Mouse (Mus musculus) midbrain, embryonic 16.5 days (tissue): ENCODE data around the gene Pfn3. TPM values are rescaled to one million over a fixed set of nuclear protein-coding genes. Genes with fewer than 3 reads are reported as not detected.

Source experiments
- ATAC-seq: fragments of 200-750 bp; cut with Nextera tagmentation; 2 replicates; pipeline ENCODE4 v1.8.0; 2017; ENCODE audit warnings: moderate TSS enrichment
- H3K27ac ChIP-seq: fragments of 300-500 bp; sonication (generic); 2 replicates; pipeline ENCODE4 v1.5.1; 2014; ENCODE audit warnings: mild to moderate bottlenecking, low read length, mixed read lengths
- H3K27me3 ChIP-seq: fragments of 300-500 bp; sonication (generic); 2 replicates; pipeline ENCODE4 v1.6.1; 2014; ENCODE audit warnings: low read depth, low read length, mixed read lengths; ENCODE audit not compliant: control insufficient read depth, insufficient read depth
- H3K36me3 ChIP-seq: fragments of 300-500 bp; sonication (generic); 2 replicates; pipeline ENCODE4 v1.6.1; 2014; ENCODE audit warnings: mild to moderate bottlenecking, low read length, moderate library complexity, mixed read lengths; ENCODE audit not compliant: control insufficient read depth, insufficient read depth
- H3K4me1 ChIP-seq: fragments of 300-500 bp; sonication (generic); 2 replicates; pipeline ENCODE4 v1.6.1; 2014; ENCODE audit warnings: mild to moderate bottlenecking, low read length, mixed read lengths; ENCODE audit not compliant: control insufficient read depth, insufficient read depth
- H3K4me2 ChIP-seq: fragments of 300-500 bp; sonication (generic); 2 replicates; pipeline ENCODE4 v1.6.1; 2014; ENCODE audit warnings: mild to moderate bottlenecking, low read length, mixed read lengths
- H3K4me3 ChIP-seq: fragments of 300-500 bp; sonication (generic); 2 replicates; pipeline ENCODE4 v1.5.1; 2014; ENCODE audit warnings: low read depth, mild to moderate bottlenecking, low read length, moderate library complexity, mixed read lengths
- H3K9ac ChIP-seq: fragments of 300-500 bp; sonication (generic); 2 replicates; pipeline ENCODE4 v1.6.1; 2014; ENCODE audit warnings: low read depth, low read length, mixed read lengths
- H3K9me3 ChIP-seq: fragments of 300-500 bp; sonication (generic); replicated peaks from 2 replicates; pipeline ENCODE4 v1.6.1; 2014; ENCODE audit warnings: mild to moderate bottlenecking, low read length, mixed read lengths; ENCODE audit not compliant: control insufficient read depth, poor library complexity, severe bottlenecking
- WGBS: fragments of 180-500 bp; shearing (Covaris S2); extraction: QIAGEN DNeasy Blood & Tissue Kit; methylation state at CpG from one replicate; pipeline ENCODE4 v1.1.7; 2014; 5-methylcytosine and 5-hydroxymethylcytosine counted together
- polyA plus RNA-seq: library from polyadenylated mRNA; unstranded; fragments of >200 nt; fragmentation: Nextera tagmentation; extraction: Ambion mirVana; gene quantifications from 2 replicates; pipeline ENCODE4 v1.2.1, GENCODE M21; 2015

Pfn3 gene
- 0.57 and 0.98 TPM in 2 replicates for polyA plus RNA-seq

GRCm38 (mm10) chr13:55414743-55415380 lies at the start of gene Pfn3:
Pfn3 (minus strand) TSS chr13:55415232.
- no peaks in the 10 kb centered on the region for H3K36me3 ChIP-seq
- H3K4me1 ChIP-seq = peaks cover 4% of the 10 kb centered on the region; the same call in 1 of the 2 replicates
- peak within 1 kb of the TSS; percentile 64 for H3K4me2 ChIP-seq
- H3K4me3 ChIP-seq = peak within 1 kb of the TSS; percentile 40
- H3K9ac ChIP-seq = peak within 1 kb of the TSS; percentile 66
- peaks cover 9% of the 10 kb centered on the region for H3K27me3 ChIP-seq
- 8% methylated on average over 41 of the region's 41 CpGs for WGBS
- no peaks in the 10 kb centered on the region for H3K9me3 ChIP-seq
- no peak within 1 kb of the TSS for H3K27ac ChIP-seq
- peak; percentile 68 for ATAC-seq

DNA sequence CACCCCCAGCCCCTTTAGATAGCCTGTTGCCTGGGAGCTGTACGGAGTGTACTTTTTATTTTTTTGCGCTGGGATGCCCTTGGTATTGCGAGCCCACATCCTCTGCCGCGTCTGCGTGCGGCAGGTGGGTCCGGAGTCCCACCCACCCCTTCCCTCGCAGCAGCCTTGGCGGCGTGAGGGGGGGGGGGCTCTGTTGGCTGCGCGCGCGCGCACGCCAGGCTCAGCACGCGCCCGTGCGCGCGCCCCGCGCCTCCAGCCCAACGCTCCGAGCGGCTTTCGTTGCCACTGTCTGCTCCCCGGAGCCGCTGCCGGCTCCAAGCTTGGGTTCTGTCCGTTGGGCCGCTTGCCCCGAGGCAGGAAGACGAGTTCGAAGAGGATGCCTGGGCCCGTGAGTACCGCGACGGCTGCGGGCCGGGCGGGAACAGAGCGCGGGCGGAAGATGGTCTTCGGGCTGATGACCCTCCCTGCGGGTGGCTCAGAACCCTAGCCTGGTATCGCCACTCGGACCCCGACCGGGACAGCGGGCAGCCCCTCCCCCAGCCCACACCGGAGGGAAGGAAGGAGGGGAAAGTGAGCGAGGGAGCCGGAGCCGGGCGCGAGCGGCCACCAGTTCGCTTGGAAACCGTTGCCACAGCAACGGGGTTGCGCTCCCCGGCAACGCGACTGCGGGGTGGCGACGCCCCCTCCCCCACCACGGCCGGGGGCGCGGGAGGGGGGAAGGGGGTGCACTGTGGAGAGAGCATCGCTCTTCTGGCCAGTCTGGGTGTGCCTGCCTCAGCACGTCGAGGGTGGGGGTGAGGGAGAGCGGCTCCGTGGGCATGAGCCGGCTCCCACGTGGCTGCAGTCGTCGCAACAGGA lies 49.2 kb upstream of the Pfn3 start, which contains the start of gene Prr7:
Prr7 (plus strand) TSS at position 241 of the 858 bp plus-strand sequence.
- under 1% methylated on average over 72 of the region's 84 CpGs for WGBS
- no peaks in the 10 kb centered on the region for H3K27me3 ChIP-seq
- H3K4me2 ChIP-seq = peak within 1 kb of the TSS; percentile 82
- ATAC-seq = peak; percentile 83
- peak within 1 kb of the TSS; percentile 97 for H3K27ac ChIP-seq
- peak within 1 kb of the TSS; percentile 87 for H3K9ac ChIP-seq
- no peaks in the 10 kb centered on the region for H3K9me3 ChIP-seq
- peaks cover 41% of the 10 kb centered on the region for H3K4me1 ChIP-seq
- peak within 1 kb of the TSS; percentile 70 for H3K4me3 ChIP-seq
- 0 out of 2 replicates have a peak, but pooled peaks cover 6% of the 10 kb centered on the region for H3K36me3 ChIP-seq

DNA sequence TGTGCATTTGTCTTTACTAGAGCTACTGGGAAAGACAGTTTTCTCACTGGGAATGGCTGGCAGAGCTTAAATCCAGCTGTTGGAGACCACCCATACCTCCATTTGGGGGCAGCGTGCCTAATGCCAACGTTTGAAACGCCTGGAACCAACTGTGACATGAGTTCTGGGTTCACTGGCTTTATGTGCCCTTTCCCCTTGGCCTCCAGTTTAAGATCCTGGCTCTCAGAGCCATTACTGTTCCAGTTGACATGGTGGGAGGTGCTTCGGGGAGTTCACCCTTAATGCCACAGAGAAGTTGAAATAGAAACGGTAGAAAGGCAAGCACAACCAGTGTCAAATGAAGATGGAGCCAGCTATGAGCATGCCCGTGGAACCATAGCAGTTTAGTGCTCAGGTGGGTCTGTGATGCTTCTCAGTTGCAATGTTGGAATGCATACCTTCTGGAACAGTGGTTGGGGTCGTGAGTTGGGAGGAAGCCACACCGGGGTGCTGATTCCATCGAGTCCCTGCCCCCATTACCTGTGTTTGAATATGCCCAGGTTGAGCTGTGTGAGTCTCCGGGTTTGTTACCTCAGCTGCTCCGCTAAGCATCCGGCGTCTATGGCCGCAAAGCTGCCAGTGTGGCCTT lies 48.5 kb upstream of the Pfn3 start:
- Histone ChIP-seq H3K4me3 (peak overlapping the region; percentile 70), H3K4me1 (peaks cover 33% of the 10 kb centered on the region), H3K36me3 (0 out of 2 replicates have a peak, but pooled peaks cover 6% of the 10 kb centered on the region), H3K4me2 (peak overlapping the region; percentile 82), H3K27me3 (no peaks in the 10 kb centered on the region), H3K27ac (peak overlapping the region; percentile 97), H3K9ac (peak overlapping the region; percentile 87), H3K9me3 (no peaks in the 10 kb centered on the region)
- 7% methylated on average over 14 of the region's 14 CpGs for WGBS
- peak; percentile 2; the same call in 1 of the 2 replicates for ATAC-seq

- peak overlapping the region; percentile 82 for H3K4me2 ChIP-seq
Measured at GRCm38 (mm10) chr13:55462965-55463364, 47.9 kb upstream of the Pfn3 start.

DNA sequence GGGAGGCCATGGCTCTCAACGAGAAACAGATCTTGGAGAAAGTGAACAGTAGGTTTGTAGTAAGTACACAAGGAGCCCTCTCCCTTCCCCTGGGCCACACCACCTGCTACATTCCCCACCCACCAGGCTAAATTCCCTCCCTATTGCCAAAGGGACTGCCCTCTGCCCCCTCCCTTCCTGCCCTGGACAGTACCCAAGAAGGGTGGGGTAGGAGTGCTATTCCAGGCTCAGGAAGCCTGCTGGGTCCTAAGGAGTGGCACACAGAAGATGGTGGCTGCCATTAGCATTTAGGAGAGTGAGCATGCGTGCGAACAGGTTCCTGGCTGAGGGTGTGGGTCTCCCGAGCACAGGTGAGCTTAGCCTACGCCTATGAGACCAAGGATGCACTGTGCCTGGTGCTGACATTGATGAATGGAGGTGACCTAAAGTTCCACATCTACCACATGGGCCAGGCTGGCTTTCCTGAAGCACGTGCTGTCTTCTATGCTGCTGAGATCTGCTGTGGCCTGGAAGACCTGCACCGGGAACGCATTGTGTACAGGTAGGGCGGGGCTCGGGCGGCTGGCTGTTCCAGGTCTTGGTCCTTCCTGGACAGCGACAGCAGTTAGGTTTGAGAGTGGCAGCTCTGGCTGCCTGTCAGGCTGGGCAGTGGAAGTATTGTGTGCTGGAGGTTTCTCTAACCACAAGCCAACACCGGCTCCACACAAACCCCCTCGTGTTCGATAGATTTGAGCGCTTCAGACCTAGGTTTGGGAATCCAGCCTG lies 36.9 kb upstream of the Pfn3 start:
- no peaks in the 10 kb centered on the region for H3K9me3 ChIP-seq
- H3K27me3 ChIP-seq = no peaks in the 10 kb centered on the region
- H3K4me3 ChIP-seq = no peak overlapping the region
- no peak overlapping the region for H3K4me2 ChIP-seq
- no peak for ATAC-seq
- H3K4me1 ChIP-seq = peaks cover 7% of the 10 kb centered on the region
- peaks cover 26% of the 10 kb centered on the region for H3K36me3 ChIP-seq
- no peak overlapping the region for H3K9ac ChIP-seq
- no peak overlapping the region for H3K27ac ChIP-seq
- 96% methylated on average over 16 of the region's 16 CpGs for WGBS

More at GRCm38 (mm10) chr13:55462965-55463364, 47.9 kb upstream of the Pfn3 start:
- Histone ChIP-seq H3K9me3 (no peaks in the 10 kb centered on the region), H3K9ac (no peak overlapping the region), H3K4me3 (no peak overlapping the region), H3K36me3 (0 out of 2 replicates have a peak, but pooled peaks cover 6% of the 10 kb centered on the region), H3K27ac (peak overlapping the region; percentile 97), H3K27me3 (no peaks in the 10 kb centered on the region), H3K4me1 (peaks cover 33% of the 10 kb centered on the region)
- 60% methylated on average over 2 of the region's 2 CpGs for WGBS
- ATAC-seq = no peak

GRCm38 (mm10) chr13:55451296-55451695 lies 36.3 kb upstream of the Pfn3 start:
- Histone ChIP-seq H3K4me2 (no peak overlapping the region), H3K9me3 (no peaks in the 10 kb centered on the region), H3K4me3 (no peak overlapping the region), H3K4me1 (peaks cover 13% of the 10 kb centered on the region), H3K27ac (no peak overlapping the region), H3K27me3 (no peaks in the 10 kb centered on the region), H3K9ac (no peak overlapping the region), H3K36me3 (peaks cover 26% of the 10 kb centered on the region)
- no peak for ATAC-seq
- WGBS = 92% methylated on average over 10 of the region's 10 CpGs

GRCm38 (mm10) chr13:55450511-55450980 lies 35.5 kb upstream of the Pfn3 start:
- peaks cover 26% of the 10 kb centered on the region for H3K36me3 ChIP-seq
- H3K4me1 ChIP-seq = peaks cover 19% of the 10 kb centered on the region
- H3K9ac ChIP-seq = no peak overlapping the region
- H3K27me3 ChIP-seq = no peaks in the 10 kb centered on the region
- no peaks in the 10 kb centered on the region for H3K9me3 ChIP-seq
- H3K27ac ChIP-seq = no peak overlapping the region
- no peak overlapping the region for H3K4me3 ChIP-seq
- H3K4me2 ChIP-seq = no peak overlapping the region
- 94% methylated on average over 11 of the region's 11 CpGs for WGBS
- no peak for ATAC-seq

DNA sequence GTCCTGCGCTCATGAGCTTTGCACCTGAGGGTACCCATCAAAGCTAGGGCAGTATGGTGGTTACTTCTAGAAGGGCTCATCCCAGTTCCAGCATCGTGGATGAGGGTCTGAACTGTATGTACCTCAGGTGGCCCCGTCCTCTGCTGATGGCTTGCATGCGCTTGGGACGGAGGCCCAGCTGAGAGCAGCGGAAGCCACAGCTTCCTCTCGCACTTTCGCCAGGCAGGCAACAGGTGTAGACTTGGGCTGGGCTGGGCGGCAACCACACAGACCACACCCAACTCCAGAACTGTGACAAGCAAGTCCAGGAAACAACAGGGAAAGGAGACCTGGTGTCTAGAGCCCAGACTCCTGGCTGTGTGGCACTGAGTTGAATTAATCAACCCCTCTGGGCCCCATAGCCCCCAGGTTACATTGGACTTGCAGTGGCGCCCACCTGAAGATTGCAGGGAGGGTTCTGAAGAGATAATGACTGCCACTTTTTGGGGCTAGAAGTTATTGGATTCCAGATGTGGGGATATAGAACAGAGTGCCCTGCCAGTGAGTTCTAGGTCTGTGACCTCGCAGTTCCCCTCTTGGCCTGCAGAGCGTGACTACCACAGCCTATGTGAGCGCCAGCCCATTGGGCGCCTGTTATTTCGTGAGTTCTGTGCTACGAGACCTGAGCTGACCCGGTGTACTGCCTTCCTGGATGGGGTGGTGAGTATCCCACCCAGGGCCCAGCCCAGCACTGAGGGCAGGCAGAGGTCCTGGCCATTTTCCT lies 34.8 kb upstream of the Pfn3 start:
- Histone ChIP-seq H3K27ac (no peak overlapping the region), H3K9me3 (no peaks in the 10 kb centered on the region), H3K27me3 (no peaks in the 10 kb centered on the region), H3K36me3 (peaks cover 26% of the 10 kb centered on the region), H3K4me2 (no peak overlapping the region), H3K9ac (no peak overlapping the region), H3K4me1 (peaks cover 19% of the 10 kb centered on the region), H3K4me3 (no peak overlapping the region)
- WGBS = 90% methylated on average over 17 of the region's 17 CpGs
- ATAC-seq = no peak
